Mouse (Mus musculus): ENCODE data around the gene AL732309.1. TPM values are rescaled to one million over a fixed set of nuclear protein-coding genes. Genes with fewer than 3 reads are reported as not detected.

The AL732309.1 gene
- polyA plus RNA-seq, 1 experiment, result 7.0 TPM

DNA sequence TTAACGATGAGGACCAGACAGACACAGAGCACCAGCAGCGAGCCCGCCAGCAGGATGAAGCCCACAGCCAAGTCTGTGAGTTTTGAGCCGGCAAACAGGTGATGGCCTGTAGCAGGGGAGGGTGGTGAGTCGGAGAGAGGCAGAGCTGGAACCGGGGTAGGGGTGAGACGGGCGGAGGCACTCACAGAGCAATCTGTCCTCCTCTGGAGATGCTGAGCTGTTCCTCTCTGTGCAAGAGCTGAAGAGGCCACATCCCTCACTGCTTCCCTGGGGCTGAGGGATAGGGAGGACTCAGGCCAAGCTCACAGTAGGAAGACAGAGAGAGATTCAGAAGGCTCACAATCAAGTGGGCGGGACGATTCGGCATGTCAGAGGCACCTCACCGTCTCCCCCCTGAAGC is 15.6 kb downstream of the AL732309.1 start:
- TF ChIP-seq POLR2A (IDR thresholded peaks at IDR 0.05; ENCODE audit: control insufficient read depth, low read depth, low read length) (no peak), CTCF (IDR thresholded peaks at IDR 0.05; ENCODE audit: control insufficient read depth, insufficient read depth, insufficient replicate concordance, low read depth, low read length) (no peak)
- Histone ChIP-seq H3K4me3 (ENCODE audit: control insufficient read depth, low read depth, low read length) (no peak overlapping the region), H3K27ac (ENCODE audit: control insufficient read depth, insufficient read depth, low read depth, low read length) (no peak overlapping the region), H3K36me3 (ENCODE audit: control insufficient read depth, insufficient read depth, low read length) (no peaks in the 10 kb centered on the region), H3K4me1 (ENCODE audit: control insufficient read depth, insufficient read depth, low read length) (peaks cover 2% of the 10 kb centered on the region; the same call in 1 of the 2 replicates), H3K27me3 (ENCODE audit: control insufficient read depth, insufficient read depth, low read length) (no peaks in the 10 kb centered on the region)

DNA sequence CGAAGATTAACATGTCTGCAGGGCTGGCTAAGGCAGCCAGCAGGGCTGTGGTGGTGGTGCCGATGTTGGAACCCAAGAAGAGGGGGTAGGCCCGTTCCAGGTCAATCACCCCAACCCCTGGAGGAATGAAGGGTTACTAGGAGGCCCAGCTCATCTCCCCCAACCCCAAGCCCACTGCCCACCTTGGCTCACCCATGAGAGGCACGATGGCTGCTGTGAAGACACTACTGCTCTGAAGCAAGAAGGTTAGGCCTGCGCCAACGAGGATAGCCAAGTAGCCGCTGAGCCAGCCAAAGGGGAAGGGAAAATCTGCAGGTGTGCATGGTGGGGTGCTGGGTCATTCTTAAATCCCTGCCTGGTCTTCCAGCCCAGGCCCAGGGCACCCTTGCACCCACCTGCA is 16.1 kb downstream of the AL732309.1 start:
- Histone ChIP-seq H3K27ac (ENCODE audit: control insufficient read depth, insufficient read depth, low read depth, low read length) (no peak overlapping the region), H3K36me3 (ENCODE audit: control insufficient read depth, insufficient read depth, low read length) (no peaks in the 10 kb centered on the region), H3K27me3 (ENCODE audit: control insufficient read depth, insufficient read depth, low read length) (no peaks in the 10 kb centered on the region), H3K4me1 (ENCODE audit: control insufficient read depth, insufficient read depth, low read length) (peaks cover 2% of the 10 kb centered on the region; the same call in 1 of the 2 replicates), H3K4me3 (ENCODE audit: control insufficient read depth, low read depth, low read length) (no peak overlapping the region)
- TF ChIP-seq CTCF (IDR thresholded peaks at IDR 0.05; ENCODE audit: control insufficient read depth, insufficient read depth, insufficient replicate concordance, low read depth, low read length) (no peak), POLR2A (IDR thresholded peaks at IDR 0.05; ENCODE audit: control insufficient read depth, low read depth, low read length) (no peak)

DNA sequence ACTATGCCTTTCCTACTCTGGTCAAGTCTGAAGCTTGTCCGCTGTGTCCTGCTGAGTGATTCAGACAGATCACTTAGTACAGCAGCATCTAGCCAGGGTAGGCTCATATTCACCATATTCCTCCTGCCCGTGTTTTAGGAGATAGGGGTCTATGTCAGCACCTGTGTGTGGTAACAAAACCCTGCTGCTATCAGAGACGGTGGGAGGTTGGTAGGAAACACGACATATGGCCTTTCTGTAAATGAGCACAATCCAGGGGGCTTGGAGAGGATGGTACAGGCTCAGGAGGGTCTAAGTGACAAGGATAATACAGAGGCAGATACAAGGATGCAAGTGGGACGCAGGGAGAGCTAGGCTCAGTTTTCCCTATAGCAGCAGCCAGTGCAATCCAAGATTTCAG is 17.1 kb downstream of the AL732309.1 start:
- Histone ChIP-seq H3K27ac (ENCODE audit: control insufficient read depth, insufficient read depth, low read depth, low read length) (no peak overlapping the region), H3K27me3 (ENCODE audit: control insufficient read depth, insufficient read depth, low read length) (no peaks in the 10 kb centered on the region), H3K4me3 (ENCODE audit: control insufficient read depth, low read depth, low read length) (no peak overlapping the region), H3K36me3 (ENCODE audit: control insufficient read depth, insufficient read depth, low read length) (no peaks in the 10 kb centered on the region), H3K4me1 (ENCODE audit: control insufficient read depth, insufficient read depth, low read length) (peaks cover 2% of the 10 kb centered on the region; the same call in 1 of the 2 replicates)
- TF ChIP-seq CTCF (IDR thresholded peaks at IDR 0.05; ENCODE audit: control insufficient read depth, insufficient read depth, insufficient replicate concordance, low read depth, low read length) (no peak), POLR2A (IDR thresholded peaks at IDR 0.05; ENCODE audit: control insufficient read depth, low read depth, low read length) (no peak)

DNA sequence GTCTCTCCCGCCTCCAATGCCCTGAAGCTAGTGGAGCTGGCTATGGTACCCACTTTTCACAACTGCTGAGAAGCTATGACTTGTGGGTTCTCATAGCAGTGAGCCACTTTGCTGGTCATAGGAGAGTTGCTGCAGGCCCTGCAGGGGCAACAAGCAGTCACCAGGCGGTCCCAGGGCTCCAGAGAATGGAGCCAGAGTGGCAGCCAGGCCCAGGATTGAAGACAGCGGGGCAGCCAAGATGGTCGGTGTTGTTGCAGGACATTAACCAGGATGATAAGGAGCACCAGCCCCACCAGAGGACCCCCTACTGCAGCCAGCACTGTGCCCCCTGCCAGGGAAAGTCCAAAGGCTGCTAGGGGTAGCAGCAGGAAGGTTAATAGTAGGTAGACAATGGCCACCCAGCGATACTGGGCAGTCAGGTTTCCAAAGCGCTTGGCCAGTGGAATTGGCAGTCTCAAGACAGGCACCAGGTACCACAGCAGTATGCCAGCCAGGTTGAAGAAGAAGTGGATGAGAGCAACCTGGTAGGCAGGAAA is 17.6 kb downstream of the AL732309.1 start:
- no peak overlapping the region for H3K4me3 ChIP-seq (ENCODE audit: control insufficient read depth, low read depth, low read length)
- H3K36me3 ChIP-seq (ENCODE audit: control insufficient read depth, insufficient read depth, low read length), result no peaks in the 10 kb centered on the region
- no peak overlapping the region for H3K27ac ChIP-seq (ENCODE audit: control insufficient read depth, insufficient read depth, low read depth, low read length)
- H3K4me1 ChIP-seq (ENCODE audit: control insufficient read depth, insufficient read depth, low read length), result peaks cover 2% of the 10 kb centered on the region; the same call in 1 of the 2 replicates
- TF ChIP-seq POLR2A (IDR thresholded peaks at IDR 0.05; ENCODE audit: control insufficient read depth, low read depth, low read length) (no peak), CTCF (IDR thresholded peaks at IDR 0.05; ENCODE audit: control insufficient read depth, insufficient read depth, insufficient replicate concordance, low read depth, low read length) (no peak)
- no peaks in the 10 kb centered on the region for H3K27me3 ChIP-seq (ENCODE audit: control insufficient read depth, insufficient read depth, low read length)

DNA sequence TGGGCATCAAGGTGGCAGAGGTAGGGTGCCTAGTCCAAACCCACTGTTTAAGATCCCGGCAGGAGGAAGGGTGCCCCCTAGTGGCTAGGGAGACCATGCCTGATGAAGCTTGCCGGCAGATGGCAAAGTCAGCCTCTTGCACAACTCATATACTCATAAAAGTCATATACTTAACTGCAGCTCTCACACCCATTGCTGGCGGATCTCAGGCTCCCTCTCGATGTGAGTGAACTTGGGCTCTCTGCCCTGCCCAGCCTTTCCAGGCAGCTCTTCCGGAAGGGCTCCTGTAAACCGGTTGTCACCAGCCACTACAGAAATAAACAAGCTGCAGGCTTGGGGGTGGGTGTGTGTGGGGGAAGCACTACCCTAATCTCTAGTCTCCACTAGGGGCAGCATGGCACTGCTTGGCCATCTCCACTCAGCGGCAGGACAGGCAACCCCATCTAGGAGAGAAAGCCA is 18.2 kb downstream of the AL732309.1 start:
- Histone ChIP-seq H3K4me3 (ENCODE audit: control insufficient read depth, low read depth, low read length) (no peak overlapping the region), H3K4me1 (ENCODE audit: control insufficient read depth, insufficient read depth, low read length) (peaks cover 4% of the 10 kb centered on the region; the same call in 1 of the 2 replicates), H3K27ac (ENCODE audit: control insufficient read depth, insufficient read depth, low read depth, low read length) (no peak overlapping the region), H3K36me3 (ENCODE audit: control insufficient read depth, insufficient read depth, low read length) (no peaks in the 10 kb centered on the region), H3K27me3 (ENCODE audit: control insufficient read depth, insufficient read depth, low read length) (no peaks in the 10 kb centered on the region)
- TF ChIP-seq POLR2A (IDR thresholded peaks at IDR 0.05; ENCODE audit: control insufficient read depth, low read depth, low read length) (no peak), CTCF (IDR thresholded peaks at IDR 0.05; ENCODE audit: control insufficient read depth, insufficient read depth, insufficient replicate concordance, low read depth, low read length) (peak; percentile 84; the same call in 1 of the 2 replicates)

DNA sequence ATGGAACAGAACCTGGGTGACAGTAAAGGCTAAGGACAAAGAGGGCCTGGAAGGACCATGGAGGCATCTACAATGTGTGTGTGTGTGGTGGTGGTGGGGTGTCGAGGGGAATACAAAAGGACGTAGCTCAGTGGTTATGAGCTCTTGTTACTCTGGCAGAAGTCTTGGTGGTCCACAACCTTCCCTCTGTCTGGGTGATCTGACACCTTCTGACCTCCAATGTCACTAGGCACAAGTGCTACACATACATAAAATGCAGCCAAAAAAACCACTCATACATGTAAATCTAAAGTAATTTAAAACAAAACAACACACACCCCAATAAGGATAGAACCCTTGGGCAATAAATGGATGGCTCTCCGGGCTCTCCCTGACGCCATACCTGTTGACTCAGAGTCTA is 19.3 kb downstream of the AL732309.1 start:
- no peaks in the 10 kb centered on the region for H3K36me3 ChIP-seq (ENCODE audit: control insufficient read depth, insufficient read depth, low read length)
- peaks cover 4% of the 10 kb centered on the region; the same call in 1 of the 2 replicates for H3K4me1 ChIP-seq (ENCODE audit: control insufficient read depth, insufficient read depth, low read length)
- H3K27me3 ChIP-seq (ENCODE audit: control insufficient read depth, insufficient read depth, low read length), result no peaks in the 10 kb centered on the region
- no peak overlapping the region for H3K27ac ChIP-seq (ENCODE audit: control insufficient read depth, insufficient read depth, low read depth, low read length)
- no peak for TF ChIP-seq POLR2A (IDR thresholded peaks at IDR 0.05; ENCODE audit: control insufficient read depth, low read depth, low read length)
- no peak for TF ChIP-seq CTCF (IDR thresholded peaks at IDR 0.05; ENCODE audit: control insufficient read depth, insufficient read depth, insufficient replicate concordance, low read depth, low read length)
- H3K4me3 ChIP-seq (ENCODE audit: control insufficient read depth, low read depth, low read length), result no peak overlapping the region

DNA sequence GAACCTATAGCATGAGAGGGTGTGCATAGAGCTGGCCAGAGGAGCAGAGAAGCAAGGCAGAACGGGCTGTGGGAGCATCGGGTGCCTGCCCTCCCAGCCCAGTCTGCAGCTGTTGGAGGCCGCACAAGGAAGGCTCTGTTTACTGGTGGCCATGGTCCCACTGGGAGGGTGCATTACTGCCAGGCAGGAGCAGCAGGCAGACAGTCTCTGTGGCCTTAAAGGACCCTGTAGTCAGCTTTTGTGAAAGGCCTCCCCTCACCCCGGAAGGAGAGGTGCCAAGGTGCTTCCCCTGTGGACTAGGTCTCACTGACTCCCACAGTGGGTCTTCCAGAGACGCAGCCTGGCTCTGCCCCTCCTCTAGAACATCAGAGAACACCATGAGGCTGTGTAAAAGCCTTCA is 19.8 kb downstream of the AL732309.1 start:
- peaks cover 4% of the 10 kb centered on the region; the same call in 1 of the 2 replicates for H3K4me1 ChIP-seq (ENCODE audit: control insufficient read depth, insufficient read depth, low read length)
- no peak for TF ChIP-seq CTCF (IDR thresholded peaks at IDR 0.05; ENCODE audit: control insufficient read depth, insufficient read depth, insufficient replicate concordance, low read depth, low read length)
- TF ChIP-seq POLR2A (IDR thresholded peaks at IDR 0.05; ENCODE audit: control insufficient read depth, low read depth, low read length), result no peak
- no peaks in the 10 kb centered on the region for H3K27me3 ChIP-seq (ENCODE audit: control insufficient read depth, insufficient read depth, low read length)
- no peak overlapping the region for H3K27ac ChIP-seq (ENCODE audit: control insufficient read depth, insufficient read depth, low read depth, low read length)
- H3K36me3 ChIP-seq (ENCODE audit: control insufficient read depth, insufficient read depth, low read length), result no peaks in the 10 kb centered on the region
- H3K4me3 ChIP-seq (ENCODE audit: control insufficient read depth, low read depth, low read length), result no peak overlapping the region

Measured in testis, adult 2 months (tissue).